Mouse (Mus musculus) right cerebral cortex, postnatal 36 days (tissue): ENCODE measurements around the gene Otogl.

Experiments
- DNase-seq, 2 experiments: peaks; one replicate each; pipeline ENCODE4 v3.0.0; 2022; ENCODE audit warnings: low spot score in 2 of 2, mixed read lengths in 1 of 2

The Otogl gene

DNA sequence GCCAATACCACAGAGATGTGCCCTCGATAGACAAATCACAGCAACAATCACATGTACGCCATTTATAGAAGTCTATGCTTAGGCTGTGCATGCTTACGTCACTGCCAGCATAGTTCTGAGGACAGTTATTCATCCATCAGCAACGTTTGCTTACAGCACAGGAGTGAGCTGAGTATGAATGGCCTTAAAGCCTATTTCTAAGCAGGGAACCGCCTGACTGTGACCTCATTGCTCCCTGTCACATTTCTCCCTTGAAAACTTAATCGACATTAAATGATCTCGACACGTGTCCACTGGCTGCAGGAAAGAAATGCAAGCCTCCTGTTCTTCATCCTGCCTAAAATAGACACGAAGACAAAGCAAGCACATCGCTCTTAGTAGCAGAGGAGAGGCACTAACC, 5.5 kb downstream of the Otogl start:
- no peak for DNase-seq

DNA sequence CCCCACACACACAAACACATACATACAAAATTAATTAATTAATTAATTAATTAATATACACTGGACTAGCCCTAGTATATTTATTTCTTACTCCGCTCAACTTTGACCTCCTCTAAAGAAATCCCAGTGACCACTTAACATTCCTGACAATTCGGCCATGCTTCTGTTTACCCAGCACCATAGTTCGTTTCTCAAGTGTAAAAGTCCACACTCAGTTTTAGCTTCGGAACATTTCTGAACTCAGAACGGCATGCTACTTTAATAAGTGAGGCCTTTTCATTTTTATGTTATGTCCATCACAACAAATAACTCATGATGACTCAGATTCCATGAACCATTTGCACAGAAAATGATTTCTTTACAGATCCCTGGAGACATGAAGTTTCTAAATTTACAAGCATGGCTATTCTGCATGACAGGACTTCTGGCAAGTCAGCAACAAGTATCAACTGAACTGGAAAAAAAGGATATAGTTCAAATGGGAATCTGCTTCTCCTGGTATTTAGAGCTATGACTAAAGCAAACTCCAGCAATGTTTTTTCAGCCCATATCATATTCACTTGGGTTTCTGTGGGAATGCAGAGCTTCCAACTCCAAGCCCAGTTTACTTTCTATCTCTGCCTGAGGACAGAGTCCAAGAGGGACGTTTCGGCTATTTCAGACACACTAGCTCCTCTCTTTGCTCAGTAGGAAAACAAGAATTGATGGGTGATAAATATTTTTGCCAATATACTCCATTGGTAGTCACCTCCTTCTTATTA, 6.5 kb downstream of the Otogl start:
- no peak for DNase-seq

DNA sequence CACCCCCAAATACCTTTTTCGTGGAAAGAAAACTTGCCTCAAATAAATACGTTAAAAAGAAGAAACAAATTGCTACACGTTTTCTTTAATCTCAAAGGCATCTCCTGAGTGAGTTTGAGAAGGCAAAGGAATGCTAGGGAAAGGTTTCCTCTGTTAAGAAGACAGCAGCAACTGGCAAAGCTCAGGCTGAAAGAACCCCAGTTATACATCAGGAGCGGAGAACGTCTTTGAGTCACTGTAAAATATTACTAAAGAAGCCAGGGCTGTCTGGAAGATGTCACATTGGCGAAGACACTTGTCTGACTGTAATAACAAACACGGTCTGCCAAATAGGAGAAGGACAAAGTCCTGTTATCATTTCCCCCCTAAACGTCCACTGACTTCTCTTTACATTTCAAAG, 10.0 kb downstream of the Otogl start:
- DNase-seq = no peak

DNA sequence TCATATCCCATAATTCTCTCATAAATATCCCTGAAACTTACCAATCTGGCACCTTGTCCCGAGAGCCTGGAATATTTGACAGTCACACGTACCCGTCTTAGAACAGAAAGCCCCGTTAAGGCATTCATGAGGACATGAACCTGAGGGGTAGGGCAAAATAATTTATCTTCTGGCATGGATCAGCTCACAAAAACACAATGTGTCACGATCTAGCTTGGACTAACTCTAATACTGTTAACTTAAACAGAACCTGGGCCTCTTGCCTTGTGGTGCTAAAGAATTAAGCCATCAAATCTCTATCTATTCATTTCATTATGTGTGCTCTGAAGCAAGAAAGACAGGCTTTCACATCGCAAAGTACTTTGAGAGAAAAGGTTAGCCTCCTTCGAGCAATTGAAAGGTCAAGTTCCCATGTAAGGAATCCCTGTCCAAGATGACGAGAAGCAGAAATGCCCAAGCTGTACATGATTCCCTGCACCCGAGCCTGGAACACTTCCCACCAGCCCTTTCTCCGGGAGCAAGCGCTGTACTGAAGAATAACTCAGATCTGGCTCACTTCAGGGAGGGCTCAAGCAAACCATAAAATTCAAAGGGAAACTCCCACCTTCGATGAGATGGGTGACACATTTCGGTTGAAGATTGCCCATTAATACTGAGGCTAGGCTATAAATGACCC, 10.6 kb downstream of the Otogl start:
- DNase-seq = no peak

DNA sequence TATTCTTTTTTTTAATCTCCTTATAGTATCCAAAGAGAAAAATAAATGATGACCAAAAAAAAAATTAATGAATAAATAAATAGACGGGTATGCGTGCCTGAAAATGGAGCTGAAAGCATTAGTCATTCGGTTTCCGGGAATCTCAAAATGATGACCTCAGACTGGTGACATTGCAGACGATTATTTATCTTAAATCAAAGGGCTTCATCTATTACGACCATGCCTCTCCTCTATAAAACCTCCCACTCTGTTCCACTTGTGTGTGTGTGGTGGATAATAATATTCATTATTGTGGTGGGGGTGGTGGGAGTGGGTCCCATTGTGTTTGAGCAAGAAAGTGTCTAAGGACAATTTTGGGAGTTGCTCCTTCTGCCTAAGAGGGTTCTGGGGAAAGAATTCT, 12.0 kb downstream of the Otogl start:
- DNase-seq = no peak

DNA sequence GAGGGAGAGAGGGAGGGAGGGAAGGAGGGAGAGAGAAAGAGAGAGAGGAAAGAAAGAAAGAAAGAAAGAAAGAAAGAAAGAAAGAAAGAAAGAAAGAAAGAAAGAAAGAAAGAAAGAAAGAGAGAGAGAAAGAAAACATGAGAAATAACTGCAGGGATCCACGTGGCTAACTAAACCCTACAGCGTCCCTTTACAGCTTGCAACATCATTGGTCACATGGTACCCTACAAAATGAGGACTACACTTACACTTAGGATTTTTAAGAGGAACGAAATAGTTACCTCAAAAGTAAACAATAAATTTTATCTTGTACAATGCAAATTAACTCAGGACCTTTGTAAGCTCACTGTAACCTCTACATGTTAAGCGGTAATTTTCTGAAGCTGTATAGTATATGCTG, 15.8 kb downstream of the Otogl start:
- DNase-seq = no peak

DNA sequence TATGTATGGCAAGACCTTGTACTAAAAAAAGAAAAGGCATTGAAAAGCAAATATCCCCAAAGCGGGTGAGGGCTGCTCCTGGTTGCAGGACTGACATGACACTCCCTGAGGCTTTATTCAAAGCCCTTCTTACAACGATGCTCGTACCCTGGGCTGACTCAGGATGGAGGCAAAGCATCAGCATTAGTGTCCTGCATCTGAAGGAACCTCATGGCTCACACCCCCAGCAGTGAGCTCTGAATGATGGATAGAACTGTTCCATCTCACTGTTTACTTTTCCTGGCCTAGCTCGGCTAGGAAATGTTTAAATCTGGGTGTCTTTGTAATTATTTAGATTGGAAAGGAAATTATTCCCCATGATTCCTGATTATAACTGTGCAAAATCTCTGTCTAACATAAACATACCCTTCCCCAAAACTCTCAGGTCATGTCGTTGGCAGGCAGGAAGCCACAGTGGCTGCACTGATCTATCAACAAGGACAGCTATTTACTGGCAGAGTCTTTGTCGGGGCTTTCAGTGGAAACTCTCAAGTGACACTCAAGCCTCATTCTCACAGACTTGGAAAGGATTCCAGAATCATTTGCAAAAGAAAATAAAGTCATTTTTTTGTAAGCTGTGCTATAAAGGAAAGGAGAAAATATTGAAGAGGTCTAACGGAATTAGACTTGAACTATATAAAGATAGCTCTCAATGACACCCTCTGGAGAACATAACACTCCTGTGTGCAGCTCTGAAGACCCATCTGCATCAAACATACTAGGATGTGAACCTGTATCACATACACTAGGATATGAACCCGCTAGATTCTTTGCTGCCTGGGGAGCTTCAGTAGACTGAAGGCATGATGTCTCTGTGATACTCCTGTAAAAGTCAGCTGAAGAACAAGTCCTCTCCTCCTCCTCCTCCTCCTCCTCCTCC, 17.0 kb downstream of the Otogl start:
- no peak for DNase-seq

DNA sequence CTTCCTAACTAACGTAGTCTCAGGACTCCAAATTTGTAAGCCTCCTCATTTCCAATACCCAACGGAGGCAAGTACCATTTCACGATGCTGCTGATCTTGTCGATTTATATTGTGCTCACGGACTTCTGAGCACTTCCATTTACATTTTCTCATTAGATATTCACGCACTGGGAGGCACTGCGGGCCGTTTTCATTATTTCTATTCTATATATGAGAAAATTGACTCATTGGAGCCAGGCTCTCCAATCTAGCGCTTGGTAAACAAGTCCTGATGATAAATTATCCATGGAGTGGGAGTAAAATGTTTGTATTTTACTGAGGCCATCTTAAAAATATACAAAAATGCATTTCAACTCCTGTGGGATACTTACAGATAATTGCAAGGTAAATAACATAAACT, 21.5 kb downstream of the Otogl start:
- DNase-seq = no peak

DNA sequence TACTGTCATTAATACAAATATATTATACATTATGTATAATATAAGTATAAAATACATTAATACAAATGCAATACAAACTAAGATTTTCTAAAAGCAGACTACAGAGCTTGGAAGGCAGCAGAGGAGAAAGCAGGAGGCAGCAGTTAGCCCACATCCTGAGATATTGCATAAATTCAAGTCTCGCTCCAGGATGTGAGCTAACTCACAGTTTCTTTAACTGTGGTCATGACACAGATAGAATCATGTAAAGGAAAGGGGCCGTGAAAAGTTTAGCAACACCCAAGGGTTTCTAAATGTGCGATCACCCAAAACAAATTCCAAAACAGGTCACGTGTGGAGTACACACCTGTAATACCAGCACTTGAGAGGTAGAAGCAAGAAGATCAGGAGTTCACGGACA, 39.4 kb downstream of the Otogl start:
- no peak for DNase-seq

DNA sequence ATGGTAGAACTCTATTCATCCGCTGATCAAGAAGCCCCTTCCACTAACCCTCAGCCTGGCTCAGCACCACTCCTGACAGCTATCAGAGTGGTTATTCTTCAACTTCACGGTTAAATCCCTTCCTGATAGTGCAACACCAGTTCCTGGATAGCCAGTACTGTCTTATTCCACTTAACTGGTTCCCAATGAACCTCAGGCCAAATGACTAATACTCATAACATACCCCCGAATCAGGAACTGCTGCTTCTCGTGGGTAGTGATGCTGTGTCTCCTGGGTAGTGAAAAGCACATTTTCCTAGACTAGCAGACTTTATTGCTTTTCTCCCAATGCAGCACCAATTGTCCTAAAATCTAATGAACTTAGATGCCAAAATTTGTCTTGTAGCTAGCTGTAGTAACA, 39.8 kb downstream of the Otogl start:
- no peak for DNase-seq

DNA sequence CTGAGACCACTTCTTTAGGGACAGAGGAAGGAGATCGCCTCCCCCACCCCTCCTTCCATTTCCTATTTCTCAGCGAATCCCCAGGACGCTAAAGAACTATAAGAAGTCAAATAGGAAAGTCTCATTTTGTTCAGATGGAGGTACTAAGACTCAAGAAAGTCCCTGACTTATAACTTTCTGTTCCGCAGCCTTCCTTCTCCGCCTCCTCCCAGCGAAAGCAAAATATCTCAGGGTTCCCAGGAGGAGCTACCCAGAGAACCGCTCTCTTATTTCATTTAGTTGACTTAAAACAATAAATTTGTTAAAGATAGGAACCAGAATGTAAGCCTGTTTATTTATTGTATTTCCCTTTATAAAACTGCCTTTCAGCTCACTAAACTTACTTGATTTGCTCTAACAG, 41.4 kb downstream of the Otogl start:
- no peak for DNase-seq

DNA sequence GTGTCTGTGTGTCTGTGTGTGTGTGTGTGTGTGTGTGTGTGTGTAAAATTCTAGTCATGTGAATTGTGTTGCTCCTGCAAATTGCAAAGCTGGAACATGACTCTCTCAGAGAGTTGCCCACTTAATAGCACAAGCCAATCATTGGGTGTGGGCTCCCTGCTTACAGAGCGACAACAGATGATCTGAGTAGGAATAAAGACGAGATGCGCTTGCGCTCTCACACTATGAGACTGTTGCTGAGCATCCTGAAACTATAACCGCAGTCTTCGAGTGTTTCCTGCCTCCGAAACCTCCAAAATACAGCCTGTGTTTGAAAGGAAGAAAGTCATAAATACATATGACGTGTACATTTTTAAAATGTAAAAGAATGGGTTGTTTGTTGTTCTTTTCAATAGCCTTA, 43.0 kb downstream of the Otogl start:
- DNase-seq = no peak

DNA sequence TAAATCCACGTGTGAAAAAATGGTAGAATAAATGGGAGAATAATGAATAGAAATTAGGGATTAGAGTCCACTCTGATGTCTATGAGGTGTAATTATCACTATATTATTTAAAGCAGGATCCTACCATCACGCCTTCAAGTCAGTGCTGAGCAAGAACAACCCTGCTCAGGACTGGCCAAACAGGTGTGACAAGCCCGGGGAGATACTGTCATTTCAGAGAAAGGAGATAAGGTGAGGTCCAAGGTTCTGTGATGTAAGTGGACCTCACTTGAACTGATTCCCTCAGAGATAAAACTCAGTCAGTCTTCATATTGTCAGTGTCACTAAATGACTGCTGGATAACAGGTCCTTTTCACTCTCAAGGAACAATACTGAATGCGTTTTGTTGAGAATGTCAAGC, 44.5 kb downstream of the Otogl start:
- no peak for DNase-seq

DNA sequence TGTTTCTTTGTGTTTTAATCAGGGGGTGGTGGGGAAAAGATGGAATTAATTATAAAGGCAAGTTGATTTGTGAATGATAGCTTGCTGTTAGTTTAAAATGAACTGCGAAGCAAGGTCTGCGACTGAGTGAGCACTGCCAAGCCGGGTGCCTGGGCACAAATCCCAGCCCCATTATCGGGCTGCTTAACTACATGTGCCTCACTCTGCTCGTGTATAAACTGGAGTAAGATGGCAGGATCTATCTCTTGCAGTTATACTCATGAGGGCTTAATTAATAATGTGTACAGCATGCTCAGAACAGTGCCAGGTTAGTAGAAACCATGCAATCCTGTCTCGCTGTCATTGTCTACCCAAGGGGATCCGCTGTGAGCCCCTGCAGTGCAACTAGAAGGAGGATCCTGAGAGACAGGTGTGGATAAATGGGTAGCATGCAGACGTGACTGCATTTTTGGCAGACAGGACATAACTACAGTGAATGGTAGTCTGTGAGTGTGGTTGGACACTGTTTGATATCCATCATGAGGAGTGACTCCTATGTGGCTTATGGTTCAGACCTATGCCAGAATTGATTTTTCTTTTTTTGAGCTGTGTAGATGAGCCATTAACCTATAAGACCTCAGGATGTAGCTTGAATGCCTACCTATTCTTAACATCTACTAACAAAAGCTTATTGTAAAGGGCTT, 51.6 kb downstream of the Otogl start:
- DNase-seq = no peak

DNA sequence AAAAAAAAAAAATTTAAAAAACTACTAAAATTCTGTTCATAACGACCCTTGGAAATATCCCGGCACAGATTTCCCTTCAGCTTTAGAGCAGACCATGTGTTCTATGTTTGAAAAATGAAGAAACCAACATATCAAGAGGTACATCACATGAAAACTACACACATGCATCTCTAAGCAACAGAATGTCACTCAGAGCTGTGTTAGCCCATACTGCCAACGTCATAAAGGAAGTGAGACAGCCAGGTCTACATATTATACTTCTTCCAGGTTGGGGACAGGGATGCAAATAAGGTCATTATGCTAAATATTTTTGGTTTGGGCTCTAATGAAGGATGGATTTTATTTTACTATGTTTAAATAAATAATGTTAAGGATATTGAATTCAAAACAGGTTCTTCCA, 52.7 kb downstream of the Otogl start:
- DNase-seq = no peak

DNA sequence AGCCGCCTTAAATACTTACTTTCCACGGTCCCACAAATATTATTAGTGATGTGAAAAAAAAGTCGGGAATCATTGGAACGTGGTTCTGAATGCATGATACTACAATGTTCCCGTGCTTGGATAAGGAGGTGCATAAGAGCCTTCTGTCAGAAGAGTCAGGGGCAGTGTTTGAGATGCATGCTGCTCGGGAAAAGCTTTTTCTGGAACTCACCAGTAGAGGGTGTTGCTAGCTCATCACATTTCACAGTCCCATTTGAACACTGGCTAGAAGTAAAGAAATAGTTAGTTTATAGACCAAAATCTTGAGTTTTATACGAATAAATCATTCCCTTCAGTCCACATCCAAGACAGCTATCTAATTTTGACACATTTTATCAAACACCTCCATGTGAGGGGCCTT, 53.2 kb downstream of the Otogl start:
- peak; percentile 8 to 9 for DNase-seq

DNA sequence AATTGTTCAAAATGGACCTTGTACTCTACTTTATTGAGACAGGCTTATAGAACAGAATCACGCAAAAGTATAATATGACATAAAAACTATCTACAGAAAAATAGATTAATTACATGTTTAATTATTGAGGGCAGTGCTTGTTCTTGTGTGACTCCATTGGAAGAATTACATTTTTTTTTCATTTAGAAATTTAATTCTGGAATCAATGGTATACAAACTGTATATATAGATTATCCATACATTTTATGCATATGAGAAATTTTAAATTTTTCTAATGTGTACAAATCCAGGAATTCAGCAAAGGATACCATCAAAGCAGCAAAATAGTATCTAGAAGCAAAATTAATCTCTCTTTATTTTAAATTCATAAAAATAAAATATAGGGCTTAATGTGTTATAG, 67.0 kb downstream of the Otogl start:
- no peak for DNase-seq

DNA sequence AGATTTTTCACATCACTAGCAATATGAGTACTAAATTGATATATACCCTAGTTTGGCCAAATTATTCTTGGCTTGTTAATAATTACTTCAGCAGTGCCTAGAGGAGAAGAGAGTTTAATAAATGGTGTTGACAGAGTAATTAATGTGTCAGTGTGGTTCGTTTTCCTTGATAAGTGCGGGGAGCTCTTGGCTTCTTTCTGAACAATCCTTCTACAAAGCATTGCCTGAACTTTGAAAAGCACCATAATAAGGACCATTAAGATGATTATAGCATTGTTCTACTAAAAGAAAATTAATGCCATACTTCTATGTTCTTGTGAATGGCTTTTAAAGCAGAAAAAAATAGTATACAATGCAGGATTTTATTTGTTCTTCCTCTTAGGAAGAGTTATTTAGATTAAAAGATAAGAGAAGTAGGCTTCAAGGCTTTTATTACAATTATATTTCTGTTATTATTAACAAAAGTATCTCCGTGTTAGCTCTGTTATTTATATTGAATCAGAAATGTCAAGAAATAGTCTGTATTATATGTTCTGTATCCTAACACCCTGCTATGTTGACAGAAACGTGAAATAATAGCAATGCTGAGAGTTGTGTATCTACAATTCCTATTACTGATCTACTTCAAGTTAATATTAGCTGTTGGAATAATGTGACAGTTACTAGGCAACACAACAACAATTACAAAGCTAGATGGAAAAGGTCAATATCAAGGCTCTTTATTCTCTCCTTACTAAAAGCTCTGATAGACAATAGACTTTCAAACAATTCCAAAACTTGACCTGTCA, 77.3 kb downstream of the Otogl start:
- no peak for DNase-seq

DNA sequence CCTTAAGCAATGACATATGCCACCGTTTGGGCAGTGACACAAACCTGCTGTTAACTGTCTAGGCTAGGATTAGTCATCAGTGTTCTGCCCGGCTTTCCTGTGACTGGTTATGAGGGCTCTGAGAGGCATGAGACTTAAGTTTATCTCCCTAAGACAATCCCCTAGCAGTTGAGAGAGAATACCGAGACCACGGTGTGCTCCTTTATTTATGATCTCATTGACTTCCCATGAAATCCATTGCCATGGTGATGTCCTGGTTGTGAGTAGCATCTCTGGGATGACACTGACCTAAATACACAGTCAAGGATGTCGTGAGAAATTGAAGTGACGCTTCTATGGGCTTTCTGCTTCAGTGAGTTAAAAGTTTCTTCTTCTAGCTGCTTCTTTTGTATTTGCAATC, 82.8 kb downstream of the Otogl start:
- no peak for DNase-seq

DNA sequence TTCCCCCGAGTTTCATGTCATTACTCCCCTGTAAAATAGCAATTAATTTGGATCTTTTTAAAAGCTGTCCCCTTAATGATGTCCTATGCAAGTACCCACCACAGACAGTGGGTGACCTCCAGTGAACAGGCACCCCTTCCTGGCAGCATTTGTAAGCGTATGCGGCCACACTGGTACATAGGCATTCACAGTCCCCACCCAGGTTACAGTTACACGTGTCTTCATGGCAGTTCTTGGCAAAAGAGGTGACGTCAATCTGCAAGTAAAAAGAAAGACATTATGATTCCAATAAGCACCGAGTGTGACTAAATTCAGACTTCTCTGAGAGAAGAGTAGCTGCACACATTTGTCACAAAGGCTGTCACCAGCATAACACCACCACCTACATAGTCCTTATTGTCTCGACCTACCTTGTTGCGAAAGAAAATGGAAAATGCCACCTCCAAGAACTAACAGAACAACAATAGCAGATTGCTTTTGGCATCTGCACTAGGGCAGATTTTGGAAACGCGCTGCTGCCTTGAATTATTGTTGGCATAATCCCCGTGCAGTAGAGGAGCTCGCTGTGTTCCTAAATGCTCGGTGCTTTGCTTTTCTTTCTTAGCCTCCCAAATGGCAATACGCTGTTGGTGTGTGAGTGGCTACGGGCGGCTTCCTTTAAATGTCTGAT, 98.0 kb downstream of the Otogl start:
- peak in 1 of 2 experiments; percentile 2 for DNase-seq
